Mouse (Mus musculus) heart, postnatal 4 days (tissue): Measurements from ENCODE around the gene Megf9. TPM values are rescaled to one million over a fixed set of nuclear protein-coding genes. Genes with fewer than 3 reads are reported as not detected.

Source experiments
- DNase-seq: peaks from one replicate; pipeline ENCODE4 v3.0.0; 2021
- total RNA-seq, 2 experiments: library from RNA; stranded (reverse); gene quantifications; 2 replicates each; pipeline ENCODE4 v1.2.3; 2021

Gene Megf9
- total RNA-seq, 2 experiments from 2014 or later, result 12.7 to 14.3 TPM

- DNase-seq, result no peak
Measured at GRCm38 (mm10) chr4:70420202-70420601, 114.6 kb downstream of the Megf9 start.

- DNase-seq, result no peak
Measured at GRCm38 (mm10) chr4:70412126-70412525, 122.7 kb downstream of the Megf9 start.

- DNase-seq, result peak; percentile 97
Measured at GRCm38 (mm10) chr4:70409994-70410721, 124.6 kb downstream of the Megf9 start, which contains the start of gene Cdk5rap2. Gene Cdk5rap2 (minus strand): TSS chr4:70410443.

GRCm38 (mm10) chr4:70409456-70409855, 125.3 kb downstream of the Megf9 start:
- DNase-seq, result no peak

- DNase-seq, result peak; percentile 29
Measured at GRCm38 (mm10) chr4:70402109-70402819, 132.5 kb downstream of the Megf9 start.

GRCm38 (mm10) chr4:70399476-70399875, 135.3 kb downstream of the Megf9 start:
- DNase-seq, result no peak

GRCm38 (mm10) chr4:70399074-70399473, 135.7 kb downstream of the Megf9 start:
- DNase-seq, result no peak

- DNase-seq, result no peak
Measured at GRCm38 (mm10) chr4:70398088-70398487, 136.7 kb downstream of the Megf9 start.

GRCm38 (mm10) chr4:70396701-70397100, 138.1 kb downstream of the Megf9 start:
- DNase-seq, result no peak

GRCm38 (mm10) chr4:70394736-70395135, 140.1 kb downstream of the Megf9 start:
- no peak for DNase-seq

- peak; percentile 54 for DNase-seq
Measured at GRCm38 (mm10) chr4:70391760-70392372, 142.9 kb downstream of the Megf9 start.

- DNase-seq, result peak; percentile 23
Measured at GRCm38 (mm10) chr4:70391073-70391472, 143.7 kb downstream of the Megf9 start.

- DNase-seq, result no peak
Measured at GRCm38 (mm10) chr4:70386206-70386605, 148.6 kb downstream of the Megf9 start.

- DNase-seq, result no peak
Measured at GRCm38 (mm10) chr4:70377359-70377758, 157.4 kb downstream of the Megf9 start.

Other genes starting within 250 kb of the Megf9 start
- 10 to 100 TPM; 14.3 to 17.1 TPM for gene Cdk5rap2, start 124.6 kb downstream of the Megf9 start, total RNA-seq